Mouse (Mus musculus) midbrain, postnatal 0 days (tissue): Measurements from ENCODE around the gene Zbtb8os. TPM values are rescaled to one million over a fixed set of nuclear protein-coding genes. Genes with fewer than 3 reads are reported as not detected.
A peak's percentile ranks its signal among the peaks of the same experiment; 100 is the strongest.

Experiments used
- ATAC-seq: fragments of 200-750 bp; cut with Nextera tagmentation; 2 replicates; pipeline ENCODE4 v1.8.0; 2017; ENCODE audit warnings: moderate number of reproducible peaks, mild to moderate bottlenecking, moderate TSS enrichment, moderate library complexity; ENCODE audit not compliant: low FRiP score
- DNase-seq: peaks from one replicate; pipeline ENCODE4 v3.0.0-alpha.2; 2015; ENCODE audit warnings: low spot score
- H3K27ac ChIP-seq: fragments of 300-500 bp; sonication (generic); 2 replicates; pipeline ENCODE4 v1.5.1; 2014; ENCODE audit warnings: low read depth, mild to moderate bottlenecking, low read length, mixed read lengths
- H3K27me3 ChIP-seq: fragments of 300-500 bp; sonication (generic); 2 replicates; pipeline ENCODE4 v1.6.1; 2014; ENCODE audit warnings: low read length, control low read depth, mixed read lengths; ENCODE audit not compliant: insufficient read depth
- H3K36me3 ChIP-seq: fragments of 300-500 bp; sonication (generic); 2 replicates; pipeline ENCODE4 v1.6.1; 2014; ENCODE audit warnings: low read length, control low read depth, mixed read lengths; ENCODE audit not compliant: insufficient read depth
- H3K4me1 ChIP-seq: fragments of 300-500 bp; sonication (generic); 2 replicates; pipeline ENCODE4 v1.6.1; 2014; ENCODE audit warnings: mild to moderate bottlenecking, control low read depth, antibody characterized with exemption, low read length, mixed read lengths; ENCODE audit not compliant: insufficient read depth
- H3K4me2 ChIP-seq: fragments of 300-500 bp; sonication (generic); 2 replicates; pipeline ENCODE4 v1.6.1; 2014; ENCODE audit warnings: low read depth, mild to moderate bottlenecking, low read length, mixed read lengths; ENCODE audit not compliant: poor library complexity, severe bottlenecking
- H3K4me3 ChIP-seq: fragments of 300-500 bp; sonication (generic); 2 replicates; pipeline ENCODE4 v1.5.1; 2014; ENCODE audit warnings: low read depth, mild to moderate bottlenecking, low read length, moderate library complexity
- H3K9ac ChIP-seq: fragments of 300-500 bp; sonication (generic); replicated peaks from 2 replicates; pipeline ENCODE4 v1.6.1; 2014; ENCODE audit warnings: mild to moderate bottlenecking, low read length, moderate library complexity, mixed read lengths; ENCODE audit not compliant: poor library complexity, severe bottlenecking
- H3K9me3 ChIP-seq: fragments of 300-500 bp; sonication (generic); 2 replicates; pipeline ENCODE4 v1.6.1; 2016; ENCODE audit warnings: low read length, control low read depth
- CTCF ChIP-seq: IDR thresholded peaks from 2 replicates; pipeline ENCODE4 v1.5.1; 2016; ENCODE audit warnings: antibody characterized with exemption, mild to moderate bottlenecking
- WGBS: fragments of 180-500 bp; shearing (Covaris S2); extraction: QIAGEN DNeasy Blood & Tissue Kit; methylation state at CpG from one replicate; pipeline ENCODE4 v1.1.7; 2014; 5-methylcytosine and 5-hydroxymethylcytosine counted together
- polyA plus RNA-seq: library from polyadenylated mRNA; unstranded; fragments of >200 nt; fragmentation: Nextera tagmentation; extraction: Ambion mirVana; gene quantifications from 2 replicates; pipeline ENCODE4 v1.2.1, GENCODE M21; 2015
- total RNA-seq: library from RNA; depleted of rRNA; stranded (reverse); fragments of >200 nt; gene quantifications from 2 replicates; pipeline ENCODE4 v1.2.3, GENCODE M21; 2014

Zbtb8os gene
- total and polyA plus RNA-seq, 2 experiments from 2014 or later, result 4.1 to 15.6 TPM

- Histone ChIP-seq H3K4me1 (no peaks in the 10 kb centered on the region; the same call in 1 of the 2 replicates), H3K27ac (no peak overlapping the region), H3K4me3 (no peak overlapping the region), H3K9me3 (no peaks in the 10 kb centered on the region), H3K27me3 (no peaks in the 10 kb centered on the region), H3K9ac (no peak overlapping the region), H3K36me3 (no peaks in the 10 kb centered on the region), H3K4me2 (no peak overlapping the region)
- no peak for DNase-seq
- ATAC-seq, result no peak
- TF ChIP-seq CTCF, result no peak
- WGBS, result 47% methylated on average over 11 of the region's 11 CpGs
These were observed 38.8 kb downstream of the Zbtb8os start for GRCm38 (mm10) chr4:129374219-129374755.

- 11% methylated on average over 6 of the region's 6 CpGs for WGBS
- Histone ChIP-seq H3K27me3 (no peaks in the 10 kb centered on the region), H3K36me3 (no peaks in the 10 kb centered on the region), H3K9me3 (no peaks in the 10 kb centered on the region), H3K9ac (no peak overlapping the region), H3K4me2 (no peak overlapping the region), H3K4me3 (no peak overlapping the region), H3K27ac (no peak overlapping the region), H3K4me1 (no peaks in the 10 kb centered on the region; the same call in 1 of the 2 replicates)
- ATAC-seq (no peak), DNase-seq (no peak)
- no peak for TF ChIP-seq CTCF
These were observed 39.5 kb downstream of the Zbtb8os start for GRCm38 (mm10) chr4:129375000-129375399.

GRCm38 (mm10) chr4:129375821-129376220 lies 40.3 kb downstream of the Zbtb8os start:
- no peak for TF ChIP-seq CTCF
- Histone ChIP-seq H3K27me3 (no peaks in the 10 kb centered on the region), H3K4me2 (no peak overlapping the region), H3K27ac (no peak overlapping the region), H3K36me3 (no peaks in the 10 kb centered on the region), H3K9ac (no peak overlapping the region), H3K4me1 (no peaks in the 10 kb centered on the region; the same call in 1 of the 2 replicates), H3K4me3 (no peak overlapping the region), H3K9me3 (no peaks in the 10 kb centered on the region)
- no peak for ATAC-seq
- 73% methylated on average over 5 of the region's 5 CpGs for WGBS
- no peak for DNase-seq

DNA sequence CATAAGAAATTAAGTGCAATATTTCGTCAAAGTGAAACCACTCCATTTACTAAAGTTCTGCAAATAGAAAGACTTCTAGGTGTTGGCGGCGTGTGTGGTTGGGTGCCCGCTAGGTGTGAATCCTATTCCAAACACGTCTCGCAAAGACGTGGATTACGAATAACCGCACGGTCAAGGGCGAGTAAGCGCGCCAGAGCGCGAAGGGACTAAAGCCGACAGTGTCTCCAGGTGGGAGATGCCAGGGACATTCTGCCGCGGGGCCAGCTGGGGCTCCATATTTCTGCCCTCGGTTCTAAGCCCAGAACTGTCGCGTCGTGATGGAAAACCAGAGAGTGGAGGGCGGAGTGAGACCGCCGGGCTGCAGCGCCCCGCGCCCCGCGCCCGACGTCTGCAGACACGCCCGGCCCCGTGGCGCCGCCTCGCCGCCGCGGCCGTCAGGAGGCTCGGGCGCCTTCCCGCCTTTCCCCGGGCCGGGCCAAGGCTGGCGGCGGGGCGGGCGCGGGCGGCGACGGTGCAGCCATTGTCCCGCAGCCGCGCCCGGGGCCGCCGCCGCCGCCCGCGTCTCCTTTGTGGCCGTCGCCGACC lies 41.6 kb downstream of the Zbtb8os start:
- DNase-seq, result peak; percentile 64
- under 1% methylated on average over 30 of the region's 68 CpGs for WGBS

DNA sequence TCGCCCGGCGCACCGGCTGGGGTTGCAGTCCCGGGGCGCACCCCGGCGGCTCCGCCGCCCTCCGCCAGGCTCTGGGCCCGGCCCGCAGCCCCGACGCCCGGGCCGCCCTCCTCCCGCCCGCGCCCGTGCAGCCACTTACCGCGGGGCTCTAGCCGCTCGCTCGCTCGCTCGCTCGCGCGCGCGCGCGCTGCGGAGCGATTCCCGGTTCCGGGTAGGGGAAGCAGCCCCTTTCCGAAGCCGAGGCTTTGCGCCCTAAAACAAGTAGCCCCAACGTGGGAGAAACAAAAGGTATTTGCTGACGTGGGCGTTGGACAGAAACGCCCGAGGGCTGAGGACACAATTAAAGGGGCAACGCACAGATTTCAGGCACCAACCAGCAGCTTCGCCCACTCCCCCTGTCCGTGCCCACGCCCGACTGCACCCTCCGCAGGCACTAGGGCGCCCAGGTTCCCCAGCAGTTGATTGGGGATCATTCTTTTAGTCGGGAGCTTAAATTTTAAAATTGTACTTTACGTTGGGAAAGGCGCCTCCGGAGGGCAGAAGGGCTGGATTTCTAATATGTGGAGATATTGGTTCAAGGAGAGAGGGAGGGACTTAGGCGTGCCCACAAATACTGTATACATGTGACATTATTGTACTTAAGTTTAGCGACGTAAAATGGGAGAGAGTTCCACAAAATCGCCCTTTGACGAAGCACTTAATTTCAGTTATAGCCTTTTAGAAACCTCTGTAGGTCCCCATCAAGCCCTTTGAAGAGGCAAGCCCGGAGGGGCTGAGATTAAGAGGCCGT lies 42.3 kb downstream of the Zbtb8os start, which contains the start of gene Zbtb8a:
Gene Zbtb8a, minus strand, starts transcription at position 516 of the 790 bp plus-strand sequence.
- Histone ChIP-seq H3K4me3 (peak within 1 kb of the TSS; percentile 80), H3K27ac (peak within 1 kb of the TSS; percentile 89), H3K4me2 (peak within 1 kb of the TSS; percentile 58), H3K36me3 (no peaks in the 10 kb centered on the region), H3K9me3 (no peaks in the 10 kb centered on the region), H3K9ac (peak within 1 kb of the TSS; percentile 92), H3K27me3 (no peaks in the 10 kb centered on the region), H3K4me1 (no peaks in the 10 kb centered on the region; the same call in 1 of the 2 replicates)
- WGBS, result 1% methylated on average over 61 of the region's 65 CpGs
- DNase-seq (peak; percentile 83), ATAC-seq (peak; percentile 65)
- TF ChIP-seq CTCF, result no peak

More for the DNA sequence above, 41.6 kb downstream of the Zbtb8os start:
- Histone ChIP-seq H3K4me3 (peak overlapping the region; percentile 80), H3K27ac (peak overlapping the region; percentile 89), H3K4me1 (no peaks in the 10 kb centered on the region; the same call in 1 of the 2 replicates), H3K9ac (peak overlapping the region; percentile 92), H3K4me2 (peak overlapping the region; percentile 58), H3K36me3 (no peaks in the 10 kb centered on the region), H3K9me3 (no peaks in the 10 kb centered on the region), H3K27me3 (no peaks in the 10 kb centered on the region)
- ATAC-seq, result peak; percentile 49
- TF ChIP-seq CTCF, result peak; percentile 30
